In genomic region chr10:121016291-121016690, GRCm38 (mm10) we compare ENCODE assay signal across 24 mouse cellular contexts. TPM values are rescaled to one million over a fixed set of nuclear protein-coding genes. Genes with fewer than 3 reads are reported as not detected.
A peak's percentile ranks its signal among the peaks of the same experiment; 100 is the strongest.
DNase-seq lines count a peak whose midpoint lies in the region; ATAC-seq and TF ChIP-seq lines count a peak whose summit lies in the region.
"Had no signal": no experiment of that assay in that cellular context is flagged by ENCODE, and none has a peak within 500 bp of the region (broad histone marks: within the 10 kb centered on the region; RNA-seq: fewer than 3 reads in every experiment).

No protein-coding gene starts in this region.

- no peak for ATAC-seq in heart, embryonic 13.5 days (ENCODE audit: extremely low read depth, insufficient number of reproducible peaks, low FRiP score, low TSS enrichment)
- no peak for ATAC-seq in hindbrain, embryonic 14.5 days (ENCODE audit: low FRiP score)
- no peak for ATAC-seq in hindbrain, postnatal 0 days

- H3K4me2 ChIP-seq in heart, embryonic 13.5 days = peak overlapping the region; percentile 45
- H3K4me2 ChIP-seq in hindbrain, embryonic 14.5 days (replicated peaks) = no peak overlapping the region
- no peak overlapping the region for H3K4me2 ChIP-seq in hindbrain, postnatal 0 days (ENCODE audit: low read depth, low read length)
- H3K4me2 ChIP-seq: limb, embryonic 15.5 days; lung, embryonic 14.5 days had no signal

- no peak for DNase-seq in heart, postnatal 25 days (ENCODE audit: low spot score)
- no peak for DNase-seq in hindbrain, embryonic 14.5 days (ENCODE audit: low spot score)
- DNase-seq in hindbrain, postnatal 0 days (ENCODE audit: low spot score) = no peak
- peak; percentile 61 for DNase-seq in ES-CJ7 (ENCODE audit: low read depth, low spot score)
- DNase-seq in ES-E14 (ENCODE audit: low read depth, low spot score) = peak; percentile 46
- DNase-seq in spleen, postnatal 4 days (ENCODE audit: low spot score in 2 of 2) = no peak
- DNase-seq: adrenal gland, postnatal 25 days; cerebellum, adult 9-11 months; forebrain, postnatal 0 days; gastrocnemius, postnatal 14 days; kidney, adult 8-10 months; kidney, postnatal 10 days; left cerebral cortex, postnatal 4 days; lung, embryonic 14.5 days; thymus, adult 2 months; thymus, postnatal 4 days had no signal

- no peak for TF ChIP-seq CTCF in hindbrain, postnatal 0 days (IDR thresholded peaks at IDR 0.05; ENCODE audit: low read depth)

- no peak overlapping the region for H3K4me3 ChIP-seq in heart, embryonic 13.5 days
- no peak overlapping the region for H3K4me3 ChIP-seq in hindbrain, embryonic 14.5 days (replicated peaks; ENCODE audit: low read length)
- no peak overlapping the region for H3K4me3 ChIP-seq in hindbrain, postnatal 0 days (ENCODE audit: low read length)
- H3K4me3 ChIP-seq in ES-E14 (ENCODE audit: insufficient read depth in 1 of 2, low read depth in 1 of 2, low read length in 2 of 2, poor library complexity in 1 of 2, severe bottlenecking in 1 of 2) = no peak overlapping the region
- H3K4me3 ChIP-seq: left cerebral cortex, adult 2 months; limb, embryonic 15.5 days had no signal

- H3K27me3 ChIP-seq in heart, embryonic 13.5 days (replicated peaks) = no peaks in the 10 kb centered on the region
- no peaks in the 10 kb centered on the region for H3K27me3 ChIP-seq in hindbrain, embryonic 14.5 days (ENCODE audit: control insufficient read depth, insufficient read depth, low read length)
- no peaks in the 10 kb centered on the region for H3K27me3 ChIP-seq in hindbrain, postnatal 0 days (ENCODE audit: insufficient read depth, low read length)
- H3K27me3 ChIP-seq: limb, embryonic 15.5 days had no signal

- H3K9me3 ChIP-seq in heart, embryonic 13.5 days = peaks cover 14% of the 10 kb centered on the region
- H3K9me3 ChIP-seq in hindbrain, embryonic 14.5 days (ENCODE audit: control insufficient read depth, low read length) = peaks cover 6% of the 10 kb centered on the region; the same call in 1 of the 2 replicates
- 0 out of 2 replicates have a peak, but pooled peaks cover 4% of the 10 kb centered on the region for H3K9me3 ChIP-seq in hindbrain, postnatal 0 days (ENCODE audit: low read length)
- no peaks in the 10 kb centered on the region; the same call in 1 of the 2 replicates for H3K9me3 ChIP-seq in ES-E14 (ENCODE audit: control insufficient read depth, insufficient read depth, low read depth, low read length)
- H3K9me3 ChIP-seq: limb, embryonic 15.5 days had no signal

- no peaks in the 10 kb centered on the region for H3K36me3 ChIP-seq in heart, embryonic 13.5 days
- no peaks in the 10 kb centered on the region for H3K36me3 ChIP-seq in hindbrain, embryonic 14.5 days (replicated peaks; ENCODE audit: control insufficient read depth, insufficient read depth)
- no peaks in the 10 kb centered on the region for H3K36me3 ChIP-seq in hindbrain, postnatal 0 days (ENCODE audit: insufficient read depth, low read length)
- no peaks in the 10 kb centered on the region for H3K36me3 ChIP-seq in ES-E14 (ENCODE audit: control insufficient read depth, insufficient read depth, low read length, poor library complexity, severe bottlenecking)
- H3K36me3 ChIP-seq: limb, embryonic 15.5 days had no signal

- H3K9ac ChIP-seq in heart, embryonic 13.5 days = no peak overlapping the region
- no peak overlapping the region for H3K9ac ChIP-seq in hindbrain, embryonic 14.5 days
- H3K9ac ChIP-seq in hindbrain, postnatal 0 days (replicated peaks; ENCODE audit: low read length) = no peak overlapping the region
- H3K9ac ChIP-seq in ES-E14 (ENCODE audit: insufficient read depth, low read depth, low read length, poor library complexity, severe bottlenecking) = 0 out of 2 replicates have a peak overlapping the region, but pooled peaks have one; percentile 19
- H3K9ac ChIP-seq: forebrain, postnatal 0 days; limb, embryonic 15.5 days; liver, embryonic 14.5 days; lung, embryonic 14.5 days had no signal

- H3K4me1 ChIP-seq in heart, embryonic 13.5 days = peaks cover 11% of the 10 kb centered on the region
- H3K4me1 ChIP-seq in hindbrain, embryonic 14.5 days (replicated peaks; ENCODE audit: control insufficient read depth, insufficient read depth, low read length) = no peaks in the 10 kb centered on the region
- no peaks in the 10 kb centered on the region for H3K4me1 ChIP-seq in hindbrain, postnatal 0 days (ENCODE audit: insufficient read depth, low read length)
- H3K4me1 ChIP-seq in ES-E14 (ENCODE audit: control insufficient read depth in 2 of 2, insufficient read depth in 2 of 2, low read length in 2 of 2, poor library complexity in 1 of 2) = peaks cover 5 to 7% of the 10 kb centered on the region in 2 experiments; a peak in 2 of 4 replicates
- H3K4me1 ChIP-seq: limb, embryonic 15.5 days had no signal

- intact Hi-C loops in heart, postnatal 25 days (cut with DNase I) = no loop called here

- in situ Hi-C loops in ES-E14 (cut with MboI; ENCODE audit: low sequenced_read_pairs in 2 of 2, unreplicated experiment in 2 of 2) = no loop called here

- 56% methylated on average over 8 of the region's 8 CpGs for WGBS in heart, embryonic 13.5 days
- WGBS in hindbrain, embryonic 14.5 days = 93% methylated on average over 8 of the region's 8 CpGs
- 93% methylated on average over 8 of the region's 8 CpGs for WGBS in hindbrain, postnatal 0 days

- H3K27ac ChIP-seq in heart, embryonic 13.5 days (replicated peaks) = 0 out of 2 replicates have a peak overlapping the region, but pooled peaks have one; percentile 22
- H3K27ac ChIP-seq in hindbrain, embryonic 14.5 days = 0 out of 2 replicates have a peak overlapping the region, but pooled peaks have one; percentile 3
- H3K27ac ChIP-seq in hindbrain, postnatal 0 days = no peak overlapping the region
- no peak overlapping the region; the same call in 1 of the 2 replicates for H3K27ac ChIP-seq in ES-E14 (ENCODE audit: insufficient read depth, low read depth, low read length, poor library complexity, severe bottlenecking)
- H3K27ac ChIP-seq: left cerebral cortex, adult 2 months; limb, embryonic 15.5 days; liver, embryonic 14.5 days; stomach, postnatal 0 days had no signal

TF ChIP-seq in ES-E14, 5 proteins besides CTCF, POLR2A, EP300 and RAD21:
- TF ChIP-seq ZC3H11A (IDR thresholded peaks at IDR 0.05; ENCODE audit: borderline replicate concordance, low read depth, low read length) (no peak), ZNF384 (IDR thresholded peaks at IDR 0.05; ENCODE audit: low read depth, low read length) (no peak), CHD2 (IDR thresholded peaks at IDR 0.05; ENCODE audit: low read depth, low read length) (no peak), HCFC1 (IDR thresholded peaks at IDR 0.05; ENCODE audit: borderline replicate concordance, insufficient read depth, low read length) (no peak), MAFK (IDR thresholded peaks at IDR 0.05; ENCODE audit: insufficient read depth, low read depth, low read length) (no peak)

RNA-seq across cellular contexts. Expression of gene Wif1, which starts 17.5 kb away (rescaled TPM):
- 6.2 and 8.4 TPM in 2 replicates for polyA plus RNA-seq in heart, embryonic 13.5 days (2015; fragmentation: Nextera tagmentation; extraction: Ambion mirVana)
- total RNA-seq in heart, postnatal 25 days (2021) = 1 to 10 TPM; 2.7 to 2.9 TPM
- polyA plus RNA-seq in hindbrain, embryonic 14.5 days (2014; fragmentation: Nextera tagmentation; extraction: Ambion mirVana) = 6.1 and 7.4 TPM in 2 replicates
- total RNA-seq in hindbrain, postnatal 0 days (2014; rRNA removed) = 5.4 and 6.4 TPM in 2 replicates
- 9.4 and 11.7 TPM in 2 replicates for polyA plus RNA-seq in hindbrain, postnatal 0 days (2015; fragmentation: Nextera tagmentation; extraction: Ambion mirVana)
- 0.11 and 0.13 TPM in 2 replicates for total RNA-seq in ES-E14 (2012; rRNA removed)
- total RNA-seq: common myeloid progenitor, adult 5-6 weeks; hematopoietic stem cell, adult 5-6 weeks had no signal
- polyA plus RNA-seq: C2C12 had no signal

RNA-seq across cellular contexts. Expression of gene Lemd3, which starts 37.2 kb away (rescaled TPM):
- 2.0 and 2.3 TPM in 2 replicates for polyA plus RNA-seq in heart, embryonic 13.5 days (2015; fragmentation: Nextera tagmentation; extraction: Ambion mirVana)
- total RNA-seq in heart, postnatal 25 days (2021) = 10 to 100 TPM; 11.8 to 12.3 TPM
- polyA plus RNA-seq in hindbrain, embryonic 14.5 days (2014; fragmentation: Nextera tagmentation; extraction: Ambion mirVana) = 5.6 and 6.8 TPM in 2 replicates
- 20.7 and 26.1 TPM in 2 replicates for total RNA-seq in hindbrain, postnatal 0 days (2014; rRNA removed)
- 2.8 TPM in 2 replicates for polyA plus RNA-seq in hindbrain, postnatal 0 days (2015; fragmentation: Nextera tagmentation; extraction: Ambion mirVana)
- 21.0 and 23.6 TPM in 2 replicates for total RNA-seq in ES-E14 (2012; rRNA removed)

Comparison
In these comparisons a context has a peak if more than half of its experiments do, and no peak if none do; other contexts are left out.
1. H3K27ac ChIP-seq: peak in heart, embryonic 13.5 days (single experiment) and hindbrain, embryonic 14.5 days (single experiment); none in hindbrain, postnatal 0 days (single experiment) and ES-E14 (single experiment).
2. DNase-seq: peak in ES-CJ7 (single experiment) and ES-E14 (single experiment); none in heart, postnatal 25 days (single experiment), hindbrain, embryonic 14.5 days (single experiment), hindbrain, postnatal 0 days (single experiment) and spleen, postnatal 4 days (0 of 2).